Mouse (Mus musculus): ENCODE measurements around the gene Esrrg.

- TF ChIP-seq CTCF (IDR thresholded peaks at IDR 0.05; ENCODE audit: extremely low read depth, insufficient read depth, low read length) (peak; percentile 60), POLR2A (IDR thresholded peaks at IDR 0.05; ENCODE audit: extremely low read depth, insufficient read depth, low read length) (no peak)
Measured at GRCm38 (mm10) chr1:187974396-187974795, 365.8 kb downstream of the Esrrg start.
